Mouse (Mus musculus) C2C12 (cell line): ENCODE data around the gene Spef2. TPM values are rescaled to one million over a fixed set of nuclear protein-coding genes. Genes with fewer than 3 reads are reported as not detected.
"Not testable (repeated sequence)": the region's sequence is repeated elsewhere in the genome, so short reads cannot be mapped to it uniquely, and the experiment has no call there.

ENCODE experiments used
- H3K27me3 ChIP-seq: one replicate; pipeline ENCODE4 v1.6.1; 2011; ENCODE audit not compliant: control insufficient read depth, insufficient read depth, insufficient read length
- H3K36me3 ChIP-seq: one replicate; pipeline ENCODE4 v1.6.1; 2011; ENCODE audit not compliant: control insufficient read depth, insufficient read depth
- H3K4me3 ChIP-seq: one replicate; pipeline ENCODE4 v1.5.1; 2011; ENCODE audit warnings: mild to moderate bottlenecking, control low read depth; ENCODE audit not compliant: poor library complexity, insufficient read depth, severe bottlenecking
- H3K79me2 ChIP-seq: one replicate; pipeline ENCODE4 v1.6.1; 2011; ENCODE audit not compliant: control insufficient read depth, insufficient read depth
- H3K79me3 ChIP-seq: one replicate; pipeline ENCODE4 v1.6.1; 2011; ENCODE audit warnings: low read depth, control low read depth
- H3ac ChIP-seq: one replicate; pipeline ENCODE3; 2011; ENCODE audit warnings: low read depth; ENCODE audit not compliant: control insufficient read depth, insufficient read length
- CEBPB ChIP-seq: IDR thresholded peaks from one replicate; pipeline ENCODE4 v1.6.1; 2011; ENCODE audit warnings: low read depth, mild to moderate bottlenecking, control low read depth, moderate library complexity
- CTCF ChIP-seq: IDR thresholded peaks from one replicate; pipeline ENCODE4 v1.5.1; 2011; ENCODE audit not compliant: control insufficient read depth, insufficient read depth, insufficient read length
- FOSL1 ChIP-seq: IDR thresholded peaks from one replicate; pipeline ENCODE4 v1.8.0; 2011; ENCODE audit warnings: mild to moderate bottlenecking, low read length; ENCODE audit not compliant: poor library complexity, insufficient read depth, severe bottlenecking
- MAX ChIP-seq: IDR thresholded peaks from one replicate; pipeline ENCODE4 v1.6.1; 2011; ENCODE audit warnings: mild to moderate bottlenecking, control low read depth
- MYOD1 ChIP-seq: IDR thresholded peaks from one replicate; pipeline ENCODE4 v1.6.1; 2011; ENCODE audit warnings: low read depth; ENCODE audit not compliant: control insufficient read depth, insufficient read length
- MYOG ChIP-seq: IDR thresholded peaks from one replicate; pipeline ENCODE4 v1.6.1; 2011; ENCODE audit not compliant: control insufficient read depth, insufficient read length; ENCODE audit errors: extremely low read depth
- USF1 ChIP-seq: IDR thresholded peaks from one replicate; pipeline ENCODE4 v1.6.1; 2011; ENCODE audit warnings: low read depth, mild to moderate bottlenecking, control low read depth, moderate library complexity
- polyA plus RNA-seq: library from polyadenylated mRNA; unstranded; fragments of >200 nt; fragmentation: generic; extraction: Trizol; gene quantifications from one replicate; pipeline ENCODE4 v1.2.1, GENCODE M21; 2012; ENCODE audit warnings: missing spikeins

Spef2 gene
- polyA plus RNA-seq, 1 experiment: not detected

- H3K79me3 ChIP-seq: no peaks in the 10 kb centered on the region
- H3K27me3 ChIP-seq: no peaks in the 10 kb centered on the region
- H3ac ChIP-seq: no peak overlapping the region
- H3K79me2 ChIP-seq: no peaks in the 10 kb centered on the region
- H3K36me3 ChIP-seq: no peaks in the 10 kb centered on the region
- no peak overlapping the region for H3K4me3 ChIP-seq
- TF ChIP-seq USF1: no peak
Measured at GRCm38 (mm10) chr15:9573361-9573760, 175.3 kb downstream of the Spef2 start.

GRCm38 (mm10) chr15:9572664-9573063, 176.0 kb downstream of the Spef2 start:
- Histone ChIP-seq H3K79me2 (no peaks in the 10 kb centered on the region), H3ac (no peak overlapping the region), H3K36me3 (no peaks in the 10 kb centered on the region), H3K4me3 (no peak overlapping the region), H3K79me3 (no peaks in the 10 kb centered on the region), H3K27me3 (no peaks in the 10 kb centered on the region)
- no peak for TF ChIP-seq FOSL1
- no peak for TF ChIP-seq MYOG
- TF ChIP-seq CEBPB: no peak
- no peak for TF ChIP-seq MYOD1
- no peak for TF ChIP-seq MAX
- TF ChIP-seq USF1: no peak
- no peak for TF ChIP-seq CTCF

GRCm38 (mm10) chr15:9571896-9572295, 176.8 kb downstream of the Spef2 start:
- no peak overlapping the region for H3ac ChIP-seq
- no peaks in the 10 kb centered on the region for H3K79me2 ChIP-seq
- H3K4me3 ChIP-seq: no peak overlapping the region
- H3K27me3 ChIP-seq: no peaks in the 10 kb centered on the region
- no peaks in the 10 kb centered on the region for H3K36me3 ChIP-seq
- no peaks in the 10 kb centered on the region for H3K79me3 ChIP-seq
- TF ChIP-seq MYOD1 (no peak), CTCF (no peak), FOSL1 (no peak), MYOG (no peak), USF1 (no peak), CEBPB (no peak), MAX (no peak)

DNA sequence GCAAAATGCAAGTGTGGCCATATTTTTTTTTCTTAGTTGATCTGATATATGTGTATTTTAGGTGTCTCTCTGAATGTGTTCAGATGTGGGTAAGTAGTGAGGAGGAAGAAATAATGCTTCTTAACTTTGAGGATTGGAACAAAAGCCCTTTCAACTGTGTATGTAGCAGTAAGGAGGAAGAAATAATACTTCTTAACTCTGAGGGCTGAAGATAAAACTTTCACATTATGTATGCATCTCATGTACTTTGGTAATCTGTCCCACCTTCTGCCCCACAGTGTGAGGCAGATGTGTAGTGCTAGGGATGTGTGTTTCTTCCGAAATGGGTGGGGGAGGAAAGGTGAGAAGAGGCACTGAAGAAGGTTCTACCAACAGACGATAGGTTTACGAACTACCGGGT, 181.4 kb downstream of the Spef2 start:
- H3ac ChIP-seq: no peak overlapping the region
- no peaks in the 10 kb centered on the region for H3K36me3 ChIP-seq
- no peaks in the 10 kb centered on the region for H3K79me2 ChIP-seq
- no peak overlapping the region for H3K4me3 ChIP-seq
- H3K79me3 ChIP-seq: no peaks in the 10 kb centered on the region
- no peaks in the 10 kb centered on the region for H3K27me3 ChIP-seq
- TF ChIP-seq CEBPB: no peak
- TF ChIP-seq FOSL1: no peak
- TF ChIP-seq MAX: no peak

DNA sequence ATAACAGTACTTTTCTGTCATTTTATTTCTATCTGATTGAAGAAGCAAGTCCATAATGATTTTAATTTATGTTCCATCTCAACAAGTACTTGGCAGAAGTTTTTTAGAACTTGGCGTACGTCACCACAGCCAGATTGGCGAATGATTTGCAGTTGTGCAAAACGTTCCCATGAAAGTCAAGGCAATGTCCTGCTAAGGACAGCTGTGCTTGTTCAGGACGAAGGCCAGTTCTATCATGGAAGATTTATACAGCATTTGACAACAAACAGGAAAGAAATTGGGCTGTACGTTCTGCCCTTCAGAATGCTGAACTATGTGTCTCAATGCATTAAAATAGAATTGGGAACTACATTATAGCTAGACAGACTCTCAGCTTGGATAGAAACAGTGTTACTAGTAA, 183.3 kb downstream of the Spef2 start:
- H3K79me3 ChIP-seq: no peaks in the 10 kb centered on the region
- TF ChIP-seq MYOG (no peak), USF1 (no peak), MYOD1 (no peak), MAX (no peak)
- H3K4me3 ChIP-seq: no peak overlapping the region

DNA sequence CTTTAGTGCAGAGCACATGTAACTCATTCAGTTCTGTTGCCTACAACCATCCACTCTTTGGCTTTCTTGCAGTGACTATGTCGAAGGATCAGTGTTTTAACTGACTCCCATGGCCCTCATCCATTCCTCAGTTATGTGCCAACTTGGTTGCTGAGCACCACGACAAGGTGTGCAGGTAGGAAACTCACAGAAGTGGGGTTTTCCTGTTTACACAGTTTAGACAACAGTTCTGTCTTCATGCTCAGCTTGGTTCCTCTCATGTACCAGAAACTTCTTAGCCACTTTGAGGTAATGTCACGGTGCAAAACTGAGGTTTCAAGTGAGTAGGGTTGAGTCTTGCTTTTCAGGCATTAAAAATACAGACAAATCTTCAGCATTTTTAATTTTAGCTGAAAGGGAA, 184.5 kb downstream of the Spef2 start:
- no peak overlapping the region for H3ac ChIP-seq
- no peaks in the 10 kb centered on the region for H3K27me3 ChIP-seq
- H3K36me3 ChIP-seq: no peaks in the 10 kb centered on the region
- H3K4me3 ChIP-seq: no peak overlapping the region
- no peaks in the 10 kb centered on the region for H3K79me2 ChIP-seq
- H3K79me3 ChIP-seq: no peaks in the 10 kb centered on the region
- TF ChIP-seq FOSL1: no peak
- no peak for TF ChIP-seq MYOD1
- TF ChIP-seq CTCF: no peak
- no peak for TF ChIP-seq MAX
- TF ChIP-seq USF1: no peak

More for the DNA sequence above, 183.3 kb downstream of the Spef2 start:
- Histone ChIP-seq H3K36me3 (no peaks in the 10 kb centered on the region), H3K79me2 (no peaks in the 10 kb centered on the region), H3K27me3 (no peaks in the 10 kb centered on the region), H3ac (no peak overlapping the region)

- not testable (repeated sequence) for H3K36me3 ChIP-seq, H3K4me3 ChIP-seq, H3K27me3 ChIP-seq, H3K79me3 ChIP-seq, H3ac ChIP-seq, H3K79me2 ChIP-seq
Measured at GRCm38 (mm10) chr15:9557264-9557663, 191.4 kb downstream of the Spef2 start.
